Mouse (Mus musculus) bone marrow macrophage, adult 2 months (primary cell): ENCODE results near the gene Susd4.

Experiments
- CTCF ChIP-seq: IDR thresholded peaks from 2 replicates; pipeline ENCODE4 v1.5.1; 2012; ENCODE audit warnings: low read depth, mild to moderate bottlenecking, low read length, moderate library complexity
- POLR2A ChIP-seq: IDR thresholded peaks from 2 replicates; pipeline ENCODE4 v1.6.1; 2012; ENCODE audit warnings: mild to moderate bottlenecking, low read depth, low read length, borderline replicate concordance

DNA sequence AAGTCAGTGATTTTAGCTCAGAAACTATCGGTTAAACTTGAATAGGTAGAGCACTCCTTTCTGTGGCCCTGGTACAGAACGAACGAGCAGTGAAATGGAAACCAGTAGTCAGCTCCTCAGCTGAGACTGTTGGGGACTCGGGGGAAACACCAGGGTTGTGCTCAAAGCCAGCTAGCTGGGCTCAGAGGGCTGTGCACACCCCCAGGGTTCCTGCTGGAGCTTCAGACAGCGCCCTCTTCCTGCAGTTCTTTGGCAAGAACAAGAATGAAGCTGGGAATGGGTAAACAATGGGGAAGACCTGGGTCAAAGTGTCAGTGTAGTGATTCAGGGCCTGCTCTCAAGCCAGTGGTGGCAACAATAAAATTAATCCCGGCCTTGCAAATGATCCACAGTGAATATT lies 88.5 kb downstream of the Susd4 start:
- peak; percentile 34; the same call in 1 of the 2 replicates for TF ChIP-seq CTCF
- no peak for TF ChIP-seq POLR2A
